9 mouse cellular contexts compared by ENCODE assay signal in genomic region chr3:90373432-90374028, GRCm38 (mm10). TPM values are rescaled to one million over a fixed set of nuclear protein-coding genes. Genes with fewer than 3 reads are reported as not detected.
A peak's percentile ranks its signal among the peaks of the same experiment; 100 is the strongest.
DNase-seq lines count a peak whose midpoint lies in the region; ATAC-seq lines count a peak whose summit lies in the region.
"Had no signal": no experiment of that assay in that cellular context is flagged by ENCODE, and none has a peak within 500 bp of the region (broad histone marks: within the 10 kb centered on the region; RNA-seq: fewer than 3 reads in every experiment).

No protein-coding gene starts in this region.

- H3K4me1 ChIP-seq in forebrain, embryonic 13.5 days = peaks cover 6% of the 10 kb centered on the region; the same call in 1 of the 2 replicates
- peaks cover 4% of the 10 kb centered on the region; the same call in 1 of the 2 replicates for H3K4me1 ChIP-seq in neural tube, embryonic 15.5 days
- H3K4me1 ChIP-seq: embryonic facial prominence, embryonic 15.5 days had no signal

- H3K4me3 ChIP-seq in forebrain, embryonic 13.5 days = no peak overlapping the region
- no peak overlapping the region for H3K4me3 ChIP-seq in neural tube, embryonic 15.5 days (replicated peaks)
- H3K4me3 ChIP-seq: embryonic facial prominence, embryonic 15.5 days had no signal

- DNase-seq in CD8-positive naive resting alpha-beta T cell, adult 2 months (ENCODE audit: low read depth in 2 of 2, low spot score in 2 of 2) = peak; percentile 78 to 82
- peak; percentile 80 for DNase-seq in c-Kit-positive CD71-negative TER-119-negative erythroid progenitor cells, embryonic 14.5 days (ENCODE audit: low read depth)
- peak; percentile 75 to 88 for DNase-seq in heart, postnatal 14 days
- DNase-seq in kidney, postnatal 4 days = peak; percentile 80 to 86
- DNase-seq in lung, adult 18-20 months = peak; percentile 66 to 83
- DNase-seq in testis, postnatal 14 days (ENCODE audit: low spot score) = peak; percentile 82

- intact Hi-C loops in heart, postnatal 14 days (cut with DNase I) = loop anchor here (1.0 to 5.0 kb wide), 3 partner anchors 81 to 153 kb away; partner anchors contain the start of genes Dennd4b and Gatad2b

- no peak overlapping the region for H3K27ac ChIP-seq in forebrain, embryonic 13.5 days
- H3K27ac ChIP-seq in neural tube, embryonic 15.5 days (replicated peaks) = no peak overlapping the region
- H3K27ac ChIP-seq: embryonic facial prominence, embryonic 15.5 days had no signal

- H3K9ac ChIP-seq in forebrain, embryonic 13.5 days = no peak overlapping the region
- no peak overlapping the region for H3K9ac ChIP-seq in neural tube, embryonic 15.5 days (replicated peaks)
- H3K9ac ChIP-seq: embryonic facial prominence, embryonic 15.5 days had no signal

- no peak overlapping the region for H3K4me2 ChIP-seq in forebrain, embryonic 13.5 days
- H3K4me2 ChIP-seq in neural tube, embryonic 15.5 days = no peak overlapping the region
- H3K4me2 ChIP-seq: embryonic facial prominence, embryonic 15.5 days had no signal

- H3K36me3 ChIP-seq in forebrain, embryonic 13.5 days (ENCODE audit: poor library complexity, severe bottlenecking) = no peaks in the 10 kb centered on the region
- no peaks in the 10 kb centered on the region for H3K36me3 ChIP-seq in neural tube, embryonic 15.5 days
- H3K36me3 ChIP-seq: embryonic facial prominence, embryonic 15.5 days had no signal

- H3K27me3 ChIP-seq in forebrain, embryonic 13.5 days = no peaks in the 10 kb centered on the region
- no peaks in the 10 kb centered on the region for H3K27me3 ChIP-seq in neural tube, embryonic 15.5 days (replicated peaks)
- H3K27me3 ChIP-seq: embryonic facial prominence, embryonic 15.5 days had no signal

- ATAC-seq in forebrain, embryonic 13.5 days = peak; percentile 76
- ATAC-seq in neural tube, embryonic 15.5 days (ENCODE audit: low FRiP score) = peak; percentile 85

- 30% methylated on average over 4 of the region's 4 CpGs for WGBS in forebrain, embryonic 13.5 days
- WGBS in neural tube, embryonic 15.5 days = 26% methylated on average over 4 of the region's 4 CpGs

- H3K9me3 ChIP-seq in forebrain, embryonic 13.5 days (replicated peaks) = no peaks in the 10 kb centered on the region
- H3K9me3 ChIP-seq in neural tube, embryonic 15.5 days (replicated peaks) = no peaks in the 10 kb centered on the region
- H3K9me3 ChIP-seq: embryonic facial prominence, embryonic 15.5 days had no signal

RNA-seq across cellular contexts. Expression of gene Slc27a3, which starts 16.2 kb away (rescaled TPM):
- 11.2 and 12.4 TPM in 2 replicates for polyA plus RNA-seq in forebrain, embryonic 13.5 days (2015; fragmentation: Nextera tagmentation; extraction: Ambion mirVana)
- total RNA-seq in heart, postnatal 14 days (2021) = 1 to 10 TPM; 1.9 to 2.6 TPM
- 30.5 and 34.3 TPM in 2 replicates for polyA plus RNA-seq in neural tube, embryonic 15.5 days (2015; fragmentation: Nextera tagmentation; extraction: Ambion mirVana)

RNA-seq across cellular contexts. Expression of gene Ints3, which starts 59.9 kb away (rescaled TPM):
- 27.8 and 29.3 TPM in 2 replicates for polyA plus RNA-seq in forebrain, embryonic 13.5 days (2015; fragmentation: Nextera tagmentation; extraction: Ambion mirVana)
- total RNA-seq in heart, postnatal 14 days (2021) = 10 to 100 TPM; 26.4 to 27.2 TPM
- 29.8 and 31.5 TPM in 2 replicates for polyA plus RNA-seq in neural tube, embryonic 15.5 days (2015; fragmentation: Nextera tagmentation; extraction: Ambion mirVana)
